Mouse (Mus musculus) limb, embryonic 11.5 days (tissue): ENCODE measurements around the gene Fkbp2. TPM values are rescaled to one million over a fixed set of nuclear protein-coding genes. Genes with fewer than 3 reads are reported as not detected.

Source experiments
- ATAC-seq: fragments of 200-750 bp; cut with Nextera tagmentation; 2 replicates; pipeline ENCODE4 v1.8.0; 2017; ENCODE audit warnings: low read depth; ENCODE audit not compliant: insufficient number of reproducible peaks, low FRiP score, low TSS enrichment
- DNase-seq: peaks from one replicate; pipeline ENCODE4 v3.0.0-alpha.2; 2015; ENCODE audit warnings: low spot score
- H3K27ac ChIP-seq: fragments of 300-500 bp; sonication (generic); replicated peaks from 2 replicates; pipeline ENCODE4 v1.5.1; 2014; ENCODE audit warnings: low read depth, mild to moderate bottlenecking, low read length
- H3K27me3 ChIP-seq: fragments of 300-500 bp; sonication (generic); 2 replicates; pipeline ENCODE4 v1.6.1; 2014; ENCODE audit warnings: mild to moderate bottlenecking, low read length, mixed read lengths; ENCODE audit not compliant: control insufficient read depth, insufficient read depth
- H3K36me3 ChIP-seq: fragments of 300-500 bp; sonication (generic); 2 replicates; pipeline ENCODE4 v1.6.1; 2014; ENCODE audit warnings: mild to moderate bottlenecking, low read length, moderate library complexity, mixed read lengths; ENCODE audit not compliant: control insufficient read depth, insufficient read depth
- H3K4me1 ChIP-seq: fragments of 300-500 bp; sonication (generic); 2 replicates; pipeline ENCODE4 v1.6.1; 2014; ENCODE audit warnings: low read length, mixed read lengths; ENCODE audit not compliant: control insufficient read depth, insufficient read depth
- H3K4me2 ChIP-seq: fragments of 300-500 bp; sonication (generic); 2 replicates; pipeline ENCODE4 v1.6.1; 2014; ENCODE audit warnings: low read depth, mild to moderate bottlenecking, moderate library complexity; ENCODE audit not compliant: severe bottlenecking
- H3K4me3 ChIP-seq: fragments of 300-500 bp; sonication (generic); 2 replicates; pipeline ENCODE4 v1.5.1; 2014; ENCODE audit warnings: low read depth, low read length
- H3K9ac ChIP-seq: fragments of 300-500 bp; sonication (generic); 2 replicates; pipeline ENCODE4 v1.6.1; 2014; ENCODE audit warnings: mild to moderate bottlenecking, low read length
- H3K9me3 ChIP-seq: fragments of 300-500 bp; sonication (generic); 2 replicates; pipeline ENCODE4 v1.6.1; 2016; ENCODE audit warnings: low read length; ENCODE audit not compliant: control insufficient read depth
- WGBS: fragments of 180-500 bp; shearing (Covaris S2); extraction: QIAGEN DNeasy Blood & Tissue Kit; methylation state at CpG from one replicate; pipeline ENCODE4 v1.1.7; 2014; 5-methylcytosine and 5-hydroxymethylcytosine counted together
- polyA plus RNA-seq: library from polyadenylated mRNA; unstranded; fragments of >200 nt; fragmentation: Nextera tagmentation; extraction: Ambion mirVana; gene quantifications from 2 replicates; pipeline ENCODE4 v1.2.1, GENCODE M21; 2014

The Fkbp2 gene
- polyA plus RNA-seq, 1 experiment from 2014 or later: 70.9 TPM

- 80% methylated on average over 10 of the region's 10 CpGs for WGBS
- H3K4me1 ChIP-seq: peaks cover 15% of the 10 kb centered on the region
- DNase-seq (no peak), ATAC-seq (no peak)
- peaks cover 11% of the 10 kb centered on the region for H3K36me3 ChIP-seq
- H3K27ac ChIP-seq: no peak overlapping the region
- H3K4me2 ChIP-seq: peak overlapping the region; percentile 88
- H3K27me3 ChIP-seq: no peaks in the 10 kb centered on the region
- H3K9ac ChIP-seq: peak overlapping the region; percentile 91; the same call in 1 of the 2 replicates
- peak overlapping the region; percentile 74; the same call in 1 of the 2 replicates for H3K4me3 ChIP-seq
- no peaks in the 10 kb centered on the region for H3K9me3 ChIP-seq
These were observed 5.8 kb upstream of the Fkbp2 start for GRCm38 (mm10) chr19:6985951-6986708.

- H3K4me2 ChIP-seq: no peak overlapping the region
- H3K9ac ChIP-seq: no peak overlapping the region
- 78% methylated on average over 19 of the region's 19 CpGs for WGBS
- H3K4me3 ChIP-seq: peak overlapping the region; percentile 5; the same call in 1 of the 2 replicates
- DNase-seq (no peak), ATAC-seq (no peak)
- no peaks in the 10 kb centered on the region for H3K9me3 ChIP-seq
- H3K36me3 ChIP-seq: peaks cover 12% of the 10 kb centered on the region
- H3K4me1 ChIP-seq: peaks cover 15% of the 10 kb centered on the region
- H3K27me3 ChIP-seq: no peaks in the 10 kb centered on the region
- no peak overlapping the region for H3K27ac ChIP-seq
These were observed 5.0 kb upstream of the Fkbp2 start for GRCm38 (mm10) chr19:6985300-6985699.

DNA sequence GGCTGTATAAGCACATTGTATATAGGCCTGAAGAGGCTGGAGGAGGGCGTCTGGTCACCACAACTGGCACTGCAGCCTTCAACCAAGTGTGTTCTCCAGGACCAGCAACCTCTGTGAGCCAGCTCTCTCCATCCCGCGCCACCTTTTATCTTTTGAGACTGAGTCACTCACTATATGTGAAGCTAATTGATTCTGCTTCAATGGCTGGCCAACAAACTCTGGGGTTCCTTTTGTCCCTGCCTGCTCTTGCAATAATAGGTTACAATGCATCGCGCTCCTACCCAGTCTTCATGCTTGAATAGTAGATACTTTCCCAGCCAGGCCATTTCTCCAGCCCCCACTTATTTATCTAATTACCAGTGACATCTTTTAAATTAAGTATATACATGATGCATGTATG lies 3.3 kb upstream of the Fkbp2 start:
- Histone ChIP-seq H3K36me3 (peaks cover 12% of the 10 kb centered on the region), H3K9ac (no peak overlapping the region), H3K4me3 (no peak overlapping the region), H3K4me1 (peaks cover 19% of the 10 kb centered on the region), H3K4me2 (no peak overlapping the region), H3K27ac (no peak overlapping the region), H3K9me3 (no peaks in the 10 kb centered on the region), H3K27me3 (no peaks in the 10 kb centered on the region)
- DNase-seq: no peak
- 91% methylated on average over 5 of the region's 5 CpGs for WGBS
- ATAC-seq: no peak

- Histone ChIP-seq H3K4me3 (no peak overlapping the region), H3K4me1 (peaks cover 17% of the 10 kb centered on the region; the same call in 1 of the 2 replicates), H3K9me3 (no peaks in the 10 kb centered on the region), H3K4me2 (no peak overlapping the region), H3K9ac (no peak overlapping the region), H3K36me3 (peaks cover 22% of the 10 kb centered on the region), H3K27me3 (no peaks in the 10 kb centered on the region), H3K27ac (no peak overlapping the region)
- DNase-seq: no peak
- WGBS: 92% methylated on average over 4 of the region's 4 CpGs
- ATAC-seq: no peak
These were observed 1.2 kb upstream of the Fkbp2 start for GRCm38 (mm10) chr19:6981465-6981864.

GRCm38 (mm10) chr19:6979486-6980380 lies 568 bp downstream of the Fkbp2 start:
- DNase-seq (peak; percentile 99), ATAC-seq (peak; percentile 91)
- Histone ChIP-seq H3K27me3 (no peaks in the 10 kb centered on the region), H3K9me3 (no peaks in the 10 kb centered on the region), H3K36me3 (peaks cover 19% of the 10 kb centered on the region), H3K4me2 (peak overlapping the region; percentile 71), H3K27ac (peak overlapping the region; percentile 78), H3K4me1 (peaks cover 18% of the 10 kb centered on the region), H3K9ac (peak overlapping the region; percentile 83), H3K4me3 (peak overlapping the region; percentile 56)
- WGBS: under 1% methylated on average over 57 of the region's 59 CpGs

DNA sequence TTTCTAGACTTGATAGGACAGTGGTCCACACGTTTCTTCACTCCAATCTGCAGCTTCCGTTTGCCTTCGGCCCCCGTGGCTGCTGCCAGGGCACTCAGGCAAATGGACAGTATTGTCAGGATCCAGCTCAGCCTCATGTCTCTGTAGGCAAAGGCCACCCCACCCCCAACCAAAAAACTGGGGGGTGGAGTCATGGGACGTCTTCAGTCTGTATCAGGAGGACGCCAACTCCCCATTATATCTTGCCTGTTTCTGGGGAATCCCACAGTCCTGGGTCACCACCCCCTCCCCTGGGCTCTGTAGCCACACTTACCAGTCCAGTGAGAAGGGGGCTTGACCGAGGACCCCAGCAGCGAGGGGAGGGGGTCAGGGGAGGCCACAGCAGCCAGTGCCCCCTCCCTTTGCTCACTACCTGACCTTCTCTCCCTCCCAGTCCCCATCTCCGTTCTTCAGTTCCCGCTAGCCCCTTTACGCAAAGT lies 1.3 kb downstream of the Fkbp2 start:
- Histone ChIP-seq H3K36me3 (peaks cover 19% of the 10 kb centered on the region), H3K27ac (peak overlapping the region; percentile 22; the same call in 1 of the 2 replicates), H3K9ac (peak overlapping the region; percentile 0; the same call in 1 of the 2 replicates), H3K4me3 (peak overlapping the region; percentile 56), H3K27me3 (no peaks in the 10 kb centered on the region), H3K9me3 (no peaks in the 10 kb centered on the region), H3K4me1 (peaks cover 18% of the 10 kb centered on the region), H3K4me2 (peak overlapping the region; percentile 71)
- 13% methylated on average over 11 of the region's 11 CpGs for WGBS
- no peak for DNase-seq
- ATAC-seq: 0 out of 2 replicates have a peak, but pooled peaks have one; percentile 0

DNA sequence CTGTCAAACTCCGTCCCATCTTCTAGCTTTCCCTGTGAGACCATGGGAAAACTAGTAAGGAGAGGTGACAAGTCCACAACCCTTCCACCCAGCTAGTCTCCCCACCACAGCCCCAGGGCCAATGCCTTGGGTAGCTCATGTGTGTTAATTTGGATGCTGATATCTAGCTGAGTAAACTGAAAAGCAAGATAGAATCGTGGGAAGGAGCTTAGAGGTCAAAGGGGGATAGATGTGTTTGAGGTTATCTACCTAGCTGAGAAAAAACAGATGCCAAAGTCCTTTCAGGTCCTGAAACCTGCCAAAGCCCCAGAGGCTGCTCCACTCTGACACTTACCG lies 1.7 kb downstream of the Fkbp2 start:
- no peak for ATAC-seq
- no peak for DNase-seq
- Histone ChIP-seq H3K27ac (no peak overlapping the region), H3K9ac (peak overlapping the region; percentile 22; the same call in 1 of the 2 replicates), H3K27me3 (no peaks in the 10 kb centered on the region), H3K9me3 (no peaks in the 10 kb centered on the region), H3K4me1 (peaks cover 18% of the 10 kb centered on the region), H3K4me2 (peak overlapping the region; percentile 71; the same call in 1 of the 2 replicates), H3K4me3 (peak overlapping the region; percentile 56; the same call in 1 of the 2 replicates), H3K36me3 (peaks cover 17% of the 10 kb centered on the region)
- 46% methylated on average over 3 of the region's 3 CpGs for WGBS
